Mouse (Mus musculus) C2C12 (cell line): ENCODE data around the gene Togaram1. TPM values are rescaled to one million over a fixed set of nuclear protein-coding genes. Genes with fewer than 3 reads are reported as not detected.

Experiments
- H3K27me3 ChIP-seq: one replicate; pipeline ENCODE4 v1.6.1; 2011; ENCODE audit not compliant: control insufficient read depth, insufficient read depth, insufficient read length
- H3K36me3 ChIP-seq: one replicate; pipeline ENCODE4 v1.6.1; 2011; ENCODE audit not compliant: control insufficient read depth, insufficient read depth
- H3K4me3 ChIP-seq: one replicate; pipeline ENCODE4 v1.5.1; 2011; ENCODE audit warnings: mild to moderate bottlenecking, control low read depth; ENCODE audit not compliant: poor library complexity, insufficient read depth, severe bottlenecking
- H3K79me2 ChIP-seq: one replicate; pipeline ENCODE4 v1.6.1; 2011; ENCODE audit not compliant: control insufficient read depth, insufficient read depth
- H3K79me3 ChIP-seq: one replicate; pipeline ENCODE4 v1.6.1; 2011; ENCODE audit warnings: low read depth, control low read depth
- H3ac ChIP-seq: one replicate; pipeline ENCODE3; 2011; ENCODE audit warnings: low read depth; ENCODE audit not compliant: control insufficient read depth, insufficient read length
- CEBPB ChIP-seq: IDR thresholded peaks from one replicate; pipeline ENCODE4 v1.6.1; 2011; ENCODE audit warnings: low read depth, mild to moderate bottlenecking, control low read depth, moderate library complexity
- CTCF ChIP-seq: IDR thresholded peaks from one replicate; pipeline ENCODE4 v1.5.1; 2011; ENCODE audit not compliant: control insufficient read depth, insufficient read depth, insufficient read length
- FOSL1 ChIP-seq: IDR thresholded peaks from one replicate; pipeline ENCODE4 v1.8.0; 2011; ENCODE audit warnings: mild to moderate bottlenecking, low read length; ENCODE audit not compliant: poor library complexity, insufficient read depth, severe bottlenecking
- MAX ChIP-seq: IDR thresholded peaks from one replicate; pipeline ENCODE4 v1.6.1; 2011; ENCODE audit warnings: mild to moderate bottlenecking, control low read depth
- MYOD1 ChIP-seq: IDR thresholded peaks from one replicate; pipeline ENCODE4 v1.6.1; 2011; ENCODE audit warnings: low read depth; ENCODE audit not compliant: control insufficient read depth, insufficient read length
- MYOG ChIP-seq: IDR thresholded peaks from one replicate; pipeline ENCODE4 v1.6.1; 2011; ENCODE audit not compliant: control insufficient read depth, insufficient read length; ENCODE audit errors: extremely low read depth
- USF1 ChIP-seq: IDR thresholded peaks from one replicate; pipeline ENCODE4 v1.6.1; 2011; ENCODE audit warnings: low read depth, mild to moderate bottlenecking, control low read depth, moderate library complexity
- polyA plus RNA-seq: library from polyadenylated mRNA; unstranded; fragments of >200 nt; fragmentation: generic; extraction: Trizol; gene quantifications from one replicate; pipeline ENCODE4 v1.2.1, GENCODE M21; 2012; ENCODE audit warnings: missing spikeins

Togaram1 gene
- polyA plus RNA-seq, 1 experiment, result 3.9 TPM

GRCm38 (mm10) chr12:64975558-64975957 is 10.0 kb downstream of the Togaram1 start:
- H3K79me2 ChIP-seq, result peaks cover 78% of the 10 kb centered on the region
- TF ChIP-seq USF1, result no peak
- no peak for TF ChIP-seq MAX
- no peak for TF ChIP-seq FOSL1
- no peak for TF ChIP-seq CEBPB
- no peak for TF ChIP-seq MYOG
- TF ChIP-seq CTCF, result no peak
- TF ChIP-seq MYOD1, result no peak
- peaks cover 53% of the 10 kb centered on the region for H3K79me3 ChIP-seq
- no peak overlapping the region for H3K4me3 ChIP-seq
- no peak overlapping the region for H3ac ChIP-seq
- peaks cover 50% of the 10 kb centered on the region for H3K36me3 ChIP-seq
- no peaks in the 10 kb centered on the region for H3K27me3 ChIP-seq

GRCm38 (mm10) chr12:64976191-64976590 is 10.6 kb downstream of the Togaram1 start:
- H3K79me3 ChIP-seq, result peaks cover 47% of the 10 kb centered on the region
- TF ChIP-seq CEBPB (peak; percentile 69), MYOG (no peak), MYOD1 (no peak), MAX (no peak), FOSL1 (no peak), CTCF (no peak), USF1 (no peak)
- H3K79me2 ChIP-seq, result peaks cover 72% of the 10 kb centered on the region
- H3K4me3 ChIP-seq, result no peak overlapping the region
- H3ac ChIP-seq, result no peak overlapping the region
- H3K27me3 ChIP-seq, result no peaks in the 10 kb centered on the region
- H3K36me3 ChIP-seq, result peaks cover 50% of the 10 kb centered on the region

GRCm38 (mm10) chr12:64977518-64977917 is 11.9 kb downstream of the Togaram1 start:
- Histone ChIP-seq H3K36me3 (peaks cover 53% of the 10 kb centered on the region), H3K79me3 (peaks cover 34% of the 10 kb centered on the region), H3K79me2 (peaks cover 58% of the 10 kb centered on the region), H3K27me3 (no peaks in the 10 kb centered on the region), H3ac (no peak overlapping the region), H3K4me3 (no peak overlapping the region)
- TF ChIP-seq MYOG (no peak), MAX (no peak), CEBPB (no peak), USF1 (no peak), FOSL1 (no peak), MYOD1 (no peak), CTCF (no peak)

- H3ac ChIP-seq, result no peak overlapping the region
- no peaks in the 10 kb centered on the region for H3K79me2 ChIP-seq
- no peak for TF ChIP-seq MAX
- TF ChIP-seq MYOD1, result no peak
- no peak for TF ChIP-seq MYOG
- no peak for TF ChIP-seq CEBPB
- no peak for TF ChIP-seq USF1
- TF ChIP-seq CTCF, result no peak
- no peak for TF ChIP-seq FOSL1
- no peaks in the 10 kb centered on the region for H3K79me3 ChIP-seq
- H3K36me3 ChIP-seq, result peaks cover 76% of the 10 kb centered on the region
- no peak overlapping the region for H3K4me3 ChIP-seq
- no peaks in the 10 kb centered on the region for H3K27me3 ChIP-seq
These were observed 42.1 kb downstream of the Togaram1 start for GRCm38 (mm10) chr12:65007725-65008124.

GRCm38 (mm10) chr12:65022842-65023241 is 57.2 kb downstream of the Togaram1 start:
- peaks cover 34% of the 10 kb centered on the region for H3K36me3 ChIP-seq
- H3K79me2 ChIP-seq, result no peaks in the 10 kb centered on the region
- no peak overlapping the region for H3K4me3 ChIP-seq
- no peaks in the 10 kb centered on the region for H3K27me3 ChIP-seq
- TF ChIP-seq FOSL1 (no peak), CEBPB (no peak), MYOG (no peak), MYOD1 (no peak), MAX (no peak), CTCF (no peak), USF1 (no peak)
- no peaks in the 10 kb centered on the region for H3K79me3 ChIP-seq
- H3ac ChIP-seq, result no peak overlapping the region

- peaks cover 46% of the 10 kb centered on the region for H3K79me3 ChIP-seq
- H3ac ChIP-seq, result no peak overlapping the region
- peaks cover 13% of the 10 kb centered on the region for H3K36me3 ChIP-seq
- TF ChIP-seq FOSL1, result no peak
- no peak for TF ChIP-seq MAX
- no peak for TF ChIP-seq MYOG
- no peak for TF ChIP-seq CTCF
- no peak for TF ChIP-seq CEBPB
- no peak for TF ChIP-seq MYOD1
- TF ChIP-seq USF1, result no peak
- peak overlapping the region; percentile 56 for H3K4me3 ChIP-seq
- no peaks in the 10 kb centered on the region for H3K27me3 ChIP-seq
- H3K79me2 ChIP-seq, result peaks cover 48% of the 10 kb centered on the region
These were observed 70.2 kb downstream of the Togaram1 start for GRCm38 (mm10) chr12:65035839-65036189.
